Mouse (Mus musculus): ENCODE data around the gene Tlx2.

DNA sequence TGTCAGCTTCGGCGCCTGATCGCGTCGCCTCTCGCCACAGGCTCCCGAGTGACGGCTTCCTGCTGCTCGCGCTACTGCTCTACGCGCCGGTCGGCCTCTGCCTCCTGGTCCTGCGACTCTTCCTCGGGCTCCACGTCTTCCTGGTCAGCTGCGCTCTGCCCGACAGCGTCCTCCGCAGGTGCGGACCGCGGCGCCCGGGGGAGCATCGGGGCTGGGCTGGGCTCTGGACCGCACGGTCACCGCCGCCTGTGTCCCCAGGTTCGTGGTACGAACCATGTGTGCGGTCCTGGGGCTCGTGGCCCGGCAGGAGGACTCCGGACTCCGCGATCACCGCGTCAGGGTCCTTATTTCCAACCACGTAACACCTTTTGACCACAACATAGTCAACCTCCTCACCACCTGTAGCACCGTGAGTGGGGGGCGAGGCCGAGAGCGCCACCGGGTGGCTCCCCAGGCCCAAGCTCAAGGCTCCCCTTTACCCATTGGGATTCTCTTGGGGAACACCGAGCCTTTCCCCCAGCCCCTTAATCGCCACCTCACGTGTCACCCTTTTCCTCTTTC lies 15.1 kb downstream of the Tlx2 start, which contains the start of gene Htra2:
- TF ChIP-seq CTCF (IDR thresholded peaks at IDR 0.05) (peak; percentile 63), EP300 (IDR thresholded peaks at IDR 0.05) (no peak)

Measured in lung, postnatal 0 days (tissue).